Mouse (Mus musculus): ENCODE measurements around the gene Fbxl13. TPM values are rescaled to one million over a fixed set of nuclear protein-coding genes. Genes with fewer than 3 reads are reported as not detected.

Fbxl13 gene
- polyA plus RNA-seq (2015; fragmentation: Nextera tagmentation; extraction: Ambion mirVana) = 0.30 and 0.39 TPM in 2 replicates

GRCm38 (mm10) chr5:21645439-21646132 is at the start of gene Fbxl13, which contains the start of gene Armc10:
Gene Fbxl13, minus strand, starts transcription at chr5:21645634.
Gene Armc10, plus strand, starts transcription at chr5:21645813.
- peak; percentile 96 for ATAC-seq (ENCODE audit: low read depth)
- Histone ChIP-seq H3K27ac (replicated peaks) (peak within 1 kb of the TSS; percentile 92), H3K27me3 (peaks cover 4% of the 10 kb centered on the region; the same call in 1 of the 2 replicates), H3K4me1 (replicated peaks) (peaks cover 25% of the 10 kb centered on the region), H3K4me3 (peak within 1 kb of the TSS; percentile 79), H3K9ac (peak within 1 kb of the TSS; percentile 90), H3K36me3 (peaks cover 25% of the 10 kb centered on the region), H3K9me3 (no peaks in the 10 kb centered on the region), H3K4me2 (peak within 1 kb of the TSS; percentile 84)
- WGBS = 1% methylated on average over 34 of the region's 40 CpGs

GRCm38 (mm10) chr5:21694854-21695490 is 49.5 kb upstream of the Fbxl13 start:
- Histone ChIP-seq H3K9me3 (no peaks in the 10 kb centered on the region), H3K36me3 (no peaks in the 10 kb centered on the region), H3K27ac (replicated peaks) (no peak overlapping the region), H3K4me2 (no peak overlapping the region), H3K4me1 (replicated peaks) (peaks cover 3% of the 10 kb centered on the region), H3K27me3 (no peaks in the 10 kb centered on the region), H3K4me3 (no peak overlapping the region), H3K9ac (no peak overlapping the region)
- no peak for ATAC-seq (ENCODE audit: low read depth)
- WGBS = 88% methylated on average over 3 of the region's 3 CpGs

- 80% methylated on average over 3 of the region's 3 CpGs for WGBS
- ATAC-seq (ENCODE audit: low read depth) = no peak
- Histone ChIP-seq H3K27me3 (no peaks in the 10 kb centered on the region), H3K4me3 (no peak overlapping the region), H3K4me1 (replicated peaks) (no peaks in the 10 kb centered on the region), H3K9ac (no peak overlapping the region), H3K27ac (replicated peaks) (no peak overlapping the region), H3K4me2 (no peak overlapping the region), H3K36me3 (0 out of 2 replicates have a peak, but pooled peaks cover 13% of the 10 kb centered on the region), H3K9me3 (no peaks in the 10 kb centered on the region)
Observed at GRCm38 (mm10) chr5:21693372-21693870, 48.0 kb upstream of the Fbxl13 start.

GRCm38 (mm10) chr5:21692230-21692629 is 46.8 kb upstream of the Fbxl13 start:
- no peaks in the 10 kb centered on the region for H3K4me1 ChIP-seq (replicated peaks)

GRCm38 (mm10) chr5:21687042-21687441 is 41.6 kb upstream of the Fbxl13 start:
- H3K9ac ChIP-seq = no peak overlapping the region
- 0 out of 2 replicates have a peak, but pooled peaks cover 10% of the 10 kb centered on the region for H3K9me3 ChIP-seq
- H3K4me2 ChIP-seq = no peak overlapping the region
- peaks cover 26% of the 10 kb centered on the region for H3K36me3 ChIP-seq
- H3K27ac ChIP-seq (replicated peaks) = no peak overlapping the region
- H3K4me3 ChIP-seq = no peak overlapping the region
- H3K4me1 ChIP-seq (replicated peaks) = no peaks in the 10 kb centered on the region
- 66% methylated on average over 4 of the region's 4 CpGs for WGBS
- no peaks in the 10 kb centered on the region for H3K27me3 ChIP-seq
- ATAC-seq (ENCODE audit: low read depth) = no peak

More at GRCm38 (mm10) chr5:21692230-21692629, 46.8 kb upstream of the Fbxl13 start:
- no peak overlapping the region for H3K27ac ChIP-seq (replicated peaks)
- no peaks in the 10 kb centered on the region for H3K9me3 ChIP-seq
- H3K9ac ChIP-seq = no peak overlapping the region
- no peak overlapping the region for H3K4me2 ChIP-seq
- 0 out of 2 replicates have a peak, but pooled peaks cover 13% of the 10 kb centered on the region for H3K36me3 ChIP-seq
- ATAC-seq (ENCODE audit: low read depth) = no peak
- 99% methylated on average over 5 of the region's 5 CpGs for WGBS
- H3K27me3 ChIP-seq = no peaks in the 10 kb centered on the region
- no peak overlapping the region for H3K4me3 ChIP-seq

GRCm38 (mm10) chr5:21685001-21685400 is 39.6 kb upstream of the Fbxl13 start:
- Histone ChIP-seq H3K9ac (no peak overlapping the region), H3K4me3 (no peak overlapping the region), H3K4me1 (replicated peaks) (no peaks in the 10 kb centered on the region), H3K4me2 (no peak overlapping the region), H3K27me3 (no peaks in the 10 kb centered on the region), H3K27ac (replicated peaks) (no peak overlapping the region), H3K36me3 (peaks cover 26% of the 10 kb centered on the region), H3K9me3 (0 out of 2 replicates have a peak, but pooled peaks cover 10% of the 10 kb centered on the region)
- WGBS = 77% methylated on average over 10 of the region's 10 CpGs
- ATAC-seq (ENCODE audit: low read depth) = no peak

GRCm38 (mm10) chr5:21683811-21684210 is 38.4 kb upstream of the Fbxl13 start:
- Histone ChIP-seq H3K9ac (no peak overlapping the region), H3K27me3 (no peaks in the 10 kb centered on the region), H3K4me1 (replicated peaks) (no peaks in the 10 kb centered on the region), H3K4me2 (no peak overlapping the region), H3K4me3 (no peak overlapping the region), H3K36me3 (peaks cover 17% of the 10 kb centered on the region), H3K9me3 (0 out of 2 replicates have a peak, but pooled peaks cover 10% of the 10 kb centered on the region), H3K27ac (replicated peaks) (no peak overlapping the region)
- ATAC-seq (ENCODE audit: low read depth) = no peak
- 94% methylated on average over 9 of the region's 9 CpGs for WGBS

- 0 out of 2 replicates have a peak, but pooled peaks cover 10% of the 10 kb centered on the region for H3K9me3 ChIP-seq
- ATAC-seq (ENCODE audit: low read depth) = no peak
- H3K4me2 ChIP-seq = no peak overlapping the region
- 84% methylated on average over 5 of the region's 5 CpGs for WGBS
- H3K4me3 ChIP-seq = no peak overlapping the region
- H3K4me1 ChIP-seq (replicated peaks) = no peaks in the 10 kb centered on the region
- H3K27me3 ChIP-seq = no peaks in the 10 kb centered on the region
- H3K27ac ChIP-seq (replicated peaks) = no peak overlapping the region
- H3K9ac ChIP-seq = no peak overlapping the region
- peaks cover 21% of the 10 kb centered on the region for H3K36me3 ChIP-seq
Observed at GRCm38 (mm10) chr5:21680940-21681339, 35.5 kb upstream of the Fbxl13 start.

- no peak for ATAC-seq (ENCODE audit: low read depth)
- no peak overlapping the region for H3K27ac ChIP-seq (replicated peaks)
- WGBS = 62% methylated on average over 4 of the region's 4 CpGs
- H3K9ac ChIP-seq = no peak overlapping the region
- peaks cover 30% of the 10 kb centered on the region for H3K36me3 ChIP-seq
- H3K9me3 ChIP-seq = 0 out of 2 replicates have a peak, but pooled peaks cover 8% of the 10 kb centered on the region
- no peak overlapping the region for H3K4me2 ChIP-seq
- H3K27me3 ChIP-seq = no peaks in the 10 kb centered on the region
- no peaks in the 10 kb centered on the region for H3K4me1 ChIP-seq (replicated peaks)
- H3K4me3 ChIP-seq = no peak overlapping the region
Observed at GRCm38 (mm10) chr5:21680029-21680428, 34.6 kb upstream of the Fbxl13 start.

GRCm38 (mm10) chr5:21678363-21678762 is 32.9 kb upstream of the Fbxl13 start:
- H3K4me1 ChIP-seq (replicated peaks) = peaks cover 2% of the 10 kb centered on the region
- H3K27me3 ChIP-seq = no peaks in the 10 kb centered on the region
- H3K9me3 ChIP-seq = no peaks in the 10 kb centered on the region
- ATAC-seq (ENCODE audit: low read depth) = no peak
- 93% methylated on average over 9 of the region's 9 CpGs for WGBS
- no peak overlapping the region for H3K4me3 ChIP-seq
- no peak overlapping the region for H3K27ac ChIP-seq (replicated peaks)
- H3K4me2 ChIP-seq = no peak overlapping the region
- H3K9ac ChIP-seq = no peak overlapping the region
- peaks cover 26% of the 10 kb centered on the region for H3K36me3 ChIP-seq

GRCm38 (mm10) chr5:21677939-21678338 is 32.5 kb upstream of the Fbxl13 start:
- 91% methylated on average over 6 of the region's 6 CpGs for WGBS
- Histone ChIP-seq H3K4me1 (replicated peaks) (peaks cover 6% of the 10 kb centered on the region), H3K9me3 (no peaks in the 10 kb centered on the region), H3K4me2 (no peak overlapping the region), H3K9ac (no peak overlapping the region), H3K27ac (replicated peaks) (no peak overlapping the region), H3K27me3 (no peaks in the 10 kb centered on the region), H3K4me3 (no peak overlapping the region), H3K36me3 (peaks cover 22% of the 10 kb centered on the region)
- ATAC-seq (ENCODE audit: low read depth) = no peak

GRCm38 (mm10) chr5:21675494-21675893 is 30.1 kb upstream of the Fbxl13 start:
- Histone ChIP-seq H3K27me3 (no peaks in the 10 kb centered on the region), H3K4me1 (replicated peaks) (peaks cover 8% of the 10 kb centered on the region), H3K27ac (replicated peaks) (no peak overlapping the region), H3K36me3 (peaks cover 23% of the 10 kb centered on the region), H3K4me2 (no peak overlapping the region), H3K9me3 (no peaks in the 10 kb centered on the region), H3K4me3 (no peak overlapping the region), H3K9ac (no peak overlapping the region)
- WGBS = 94% methylated on average over 23 of the region's 23 CpGs
- ATAC-seq (ENCODE audit: low read depth) = no peak

Data from neural tube, embryonic 13.5 days (tissue).